Mouse (Mus musculus) lung, postnatal 0 days (tissue): ENCODE results near the gene Polr1c.

Experiments used
- CTCF ChIP-seq: IDR thresholded peaks from 2 replicates; pipeline ENCODE4 v1.5.1; 2016; ENCODE audit warnings: antibody characterized with exemption, mild to moderate bottlenecking
- EP300 ChIP-seq: IDR thresholded peaks from 2 replicates; pipeline ENCODE4 v1.6.1; 2016; ENCODE audit warnings: antibody characterized with exemption, mild to moderate bottlenecking, control low read depth

DNA sequence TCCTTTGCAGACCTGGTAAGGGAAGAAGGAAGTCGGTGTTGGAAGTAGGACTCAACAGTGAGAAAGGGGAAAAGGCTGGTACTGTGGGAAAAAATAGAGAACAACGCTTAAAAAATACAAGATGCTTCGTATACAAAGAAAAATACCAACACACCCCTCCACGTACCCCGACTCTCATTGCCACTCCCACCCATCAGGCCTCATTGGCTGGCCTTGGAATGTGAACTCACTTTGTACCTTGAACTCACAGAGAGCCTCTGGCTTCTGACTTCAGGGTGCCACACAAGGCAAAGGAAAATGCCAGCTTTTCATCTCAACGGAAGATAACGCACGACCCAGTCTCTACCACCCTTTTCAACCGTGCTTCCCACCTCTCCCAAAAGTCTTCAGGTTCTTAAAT is 35.3 kb upstream of the Polr1c start:
- no peak for TF ChIP-seq CTCF
- no peak for TF ChIP-seq EP300
